Mouse (Mus musculus) cortical plate, adult 2 months (tissue): ENCODE results near the gene Ubb.

ENCODE experiments used
- CTCF ChIP-seq: fragments of 200-500 bp; IDR thresholded peaks from 2 replicates; pipeline ENCODE4 v1.5.1; 2011; ENCODE audit warnings: mild to moderate bottlenecking, control low read depth, low read length; ENCODE audit not compliant: insufficient read depth; ENCODE audit errors: extremely low read depth
- POLR2A ChIP-seq: fragments of 200-500 bp; IDR thresholded peaks from 2 replicates; pipeline ENCODE4 v1.6.1; 2011; ENCODE audit warnings: mild to moderate bottlenecking, low read length, control low read depth; ENCODE audit not compliant: insufficient read depth; ENCODE audit errors: extremely low read depth

DNA sequence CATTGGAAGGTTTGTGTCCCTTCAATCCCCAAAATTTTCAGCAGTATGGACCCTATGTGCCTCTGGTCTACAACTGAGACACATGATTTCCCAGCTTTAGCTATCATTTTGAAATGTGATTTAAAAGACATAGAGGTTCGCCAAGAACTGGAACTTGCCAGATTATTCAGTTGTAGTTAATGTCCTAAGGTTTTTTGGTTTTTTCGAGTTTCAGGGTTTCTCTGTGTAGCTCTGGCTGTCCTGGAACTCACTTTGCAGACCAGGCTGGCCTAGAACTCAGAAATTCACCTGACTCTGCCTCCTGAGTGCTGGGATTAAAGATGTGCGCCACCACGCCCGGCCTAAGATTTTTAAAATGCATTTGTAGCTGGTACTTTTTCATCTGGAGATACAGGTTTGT, 2.7 kb downstream of the Ubb start:
- no peak for TF ChIP-seq POLR2A
- TF ChIP-seq CTCF = no peak
